Mouse (Mus musculus) spleen, adult 2 months (tissue): ENCODE measurements around the gene Tnmd. TPM values are rescaled to one million over a fixed set of nuclear protein-coding genes. Genes with fewer than 3 reads are reported as not detected.

ENCODE experiments used
- DNase-seq, 2 experiments: peaks; one replicate each; pipeline versions ENCODE4 v3.0.0 to v3.0.0-alpha.2; 2012 to 2021; ENCODE audit warnings: low spot score in 2 of 2, low read depth in 1 of 2
- H3K27ac ChIP-seq: fragments of 200-500 bp; 2 replicates; pipeline ENCODE4 v1.5.1; 2012; ENCODE audit warnings: low read length, inconsistent platforms; ENCODE audit not compliant: insufficient read depth
- H3K27me3 ChIP-seq: fragments of 200-500 bp; 2 replicates; pipeline ENCODE4 v1.6.1; 2012; ENCODE audit warnings: mild to moderate bottlenecking, moderate library complexity, low read length, inconsistent platforms; ENCODE audit not compliant: control insufficient read depth, insufficient read depth
- H3K36me3 ChIP-seq: fragments of 200-500 bp; 2 replicates; pipeline ENCODE4 v1.6.1; 2012; ENCODE audit warnings: mild to moderate bottlenecking, low read length, inconsistent platforms; ENCODE audit not compliant: control insufficient read depth, insufficient read depth
- H3K4me1 ChIP-seq: fragments of 200-500 bp; 2 replicates; pipeline ENCODE4 v1.6.1; 2011; ENCODE audit warnings: inconsistent platforms; ENCODE audit not compliant: control insufficient read depth, insufficient read depth, insufficient read length
- H3K4me3 ChIP-seq: fragments of 200-500 bp; 2 replicates; pipeline ENCODE4 v1.5.1; 2011; ENCODE audit warnings: mild to moderate bottlenecking, inconsistent platforms; ENCODE audit not compliant: insufficient read depth, insufficient read length; ENCODE audit errors: extremely low read depth
- CTCF ChIP-seq: fragments of 200-500 bp; IDR thresholded peaks from 2 replicates; pipeline ENCODE4 v1.5.1; 2011; ENCODE audit warnings: mild to moderate bottlenecking, inconsistent platforms; ENCODE audit not compliant: insufficient read depth, insufficient read length, insufficient replicate concordance; ENCODE audit errors: extremely low read depth
- POLR2A ChIP-seq: fragments of 200-500 bp; IDR thresholded peaks from 2 replicates; pipeline ENCODE4 v1.6.1; 2011; ENCODE audit warnings: low read depth, low read length, inconsistent platforms
- WGBS: fragments of 180-500 bp; shearing (Covaris S2); methylation state at CpG from one replicate; pipeline ENCODE4 v1.1.7; 2018; 5-methylcytosine and 5-hydroxymethylcytosine counted together
- polyA plus RNA-seq: library from polyadenylated mRNA; depleted of rRNA; stranded (reverse); fragments of >200 nt; gene quantifications from 2 replicates; pipeline ENCODE4 v1.2.3, GENCODE M21; 2012; rRNA removed

Tnmd gene
- not detected in 2 replicates for polyA plus RNA-seq

DNA sequence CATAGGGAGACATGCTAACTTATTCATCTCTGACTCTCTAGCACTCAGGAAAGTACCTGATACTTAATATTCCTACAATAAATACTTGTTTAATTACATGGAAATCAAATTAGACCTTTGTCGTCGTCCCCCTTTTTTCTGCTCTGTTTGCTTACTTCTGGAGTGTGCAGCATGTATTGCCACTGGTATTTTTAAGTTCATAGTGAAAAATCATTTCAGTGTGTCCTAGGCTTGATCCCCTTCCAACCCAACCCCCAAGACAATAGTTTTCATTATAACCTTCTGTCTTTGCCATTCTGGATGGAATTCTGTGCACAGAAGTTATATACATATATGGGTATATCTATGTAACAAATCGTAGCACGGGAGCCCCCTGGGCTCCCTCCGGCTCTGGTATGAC is at the start of gene Tnmd:
Gene Tnmd (plus strand): TSS at position 301 of the 400 bp plus-strand sequence.
- DNase-seq = no peak
- Histone ChIP-seq H3K36me3 (no peaks in the 10 kb centered on the region), H3K4me1 (no peaks in the 10 kb centered on the region), H3K27ac (no peak within 1 kb of the TSS), H3K27me3 (no peaks in the 10 kb centered on the region), H3K4me3 (no peak within 1 kb of the TSS)
- WGBS = 84% methylated on average over 5 of the region's 5 CpGs
- TF ChIP-seq POLR2A (no peak), CTCF (no peak)

DNA sequence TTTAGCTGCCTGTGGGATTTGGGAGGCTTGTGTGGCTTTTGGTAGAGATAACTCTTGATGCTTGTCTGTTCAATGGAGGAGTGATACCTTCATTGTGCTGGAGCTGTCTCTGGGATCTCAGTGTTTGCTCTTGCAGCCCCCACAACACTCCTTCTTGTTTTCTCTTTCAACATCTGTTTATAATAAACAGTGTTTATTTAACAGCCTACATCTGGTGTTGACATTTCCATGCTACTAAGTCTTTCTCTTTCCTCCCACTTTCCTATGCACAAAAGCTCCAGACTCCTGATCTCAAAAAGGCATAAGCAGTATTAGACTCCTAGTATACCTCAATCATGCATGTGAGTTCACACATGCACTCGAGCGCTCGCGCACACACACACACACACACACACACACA is 2.9 kb downstream of the Tnmd start:
- no peak for DNase-seq
- H3K4me3 ChIP-seq = no peak overlapping the region
- H3K36me3 ChIP-seq = no peaks in the 10 kb centered on the region
- no peaks in the 10 kb centered on the region for H3K27me3 ChIP-seq
- no peaks in the 10 kb centered on the region for H3K4me1 ChIP-seq
- TF ChIP-seq CTCF (no peak), POLR2A (no peak)
- 100% methylated on average over 4 of the region's 4 CpGs for WGBS
- H3K27ac ChIP-seq = no peak overlapping the region

DNA sequence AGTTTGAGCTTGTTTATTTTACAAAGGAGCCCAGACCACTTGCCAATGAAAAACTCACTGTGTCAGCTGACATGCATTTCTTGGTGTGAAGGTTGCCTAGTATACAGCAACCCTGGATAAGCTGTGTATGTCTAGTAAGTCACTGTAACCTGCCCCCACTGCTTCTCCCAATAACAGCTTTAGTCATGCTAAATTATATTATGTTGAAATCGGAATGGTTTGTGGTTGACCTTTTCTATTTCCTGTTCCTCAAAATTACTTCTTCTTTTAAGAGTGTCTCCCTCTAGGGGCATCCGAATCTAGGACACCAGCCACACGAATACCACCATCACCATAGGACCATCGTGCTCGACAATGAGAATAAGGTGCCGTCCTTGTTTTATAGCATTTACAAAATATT is 19.0 kb downstream of the Tnmd start:
- no peak overlapping the region for H3K27ac ChIP-seq
- H3K27me3 ChIP-seq = no peaks in the 10 kb centered on the region; the same call in 1 of the 2 replicates
- WGBS = 38% methylated on average over 6 of the region's 6 CpGs
- H3K4me1 ChIP-seq = no peaks in the 10 kb centered on the region
- H3K4me3 ChIP-seq = no peak overlapping the region
- no peaks in the 10 kb centered on the region for H3K36me3 ChIP-seq
- no peak for DNase-seq
- no peak for TF ChIP-seq CTCF
- no peak for TF ChIP-seq POLR2A

DNA sequence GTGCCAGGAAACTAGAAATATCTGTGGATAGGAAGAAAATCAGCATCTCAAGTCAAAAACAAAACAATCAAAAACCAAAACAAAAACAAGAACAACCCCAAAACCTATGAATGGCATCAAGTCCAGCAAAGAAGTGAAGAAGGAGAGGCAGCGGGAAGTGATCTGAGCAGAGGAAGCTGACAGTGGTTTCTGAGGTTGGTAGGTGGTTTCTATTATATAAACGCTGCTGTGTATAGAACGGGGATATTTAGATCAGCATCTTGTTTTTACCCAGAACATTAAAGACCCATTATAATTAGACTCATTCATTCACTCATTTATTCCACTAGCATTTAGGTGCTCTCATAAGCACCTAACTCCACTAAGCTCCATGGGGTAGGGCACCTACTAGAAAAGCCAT is 36.5 kb downstream of the Tnmd start:
- Histone ChIP-seq H3K36me3 (no peaks in the 10 kb centered on the region), H3K4me1 (no peaks in the 10 kb centered on the region), H3K27me3 (no peaks in the 10 kb centered on the region), H3K4me3 (no peak overlapping the region), H3K27ac (no peak overlapping the region)
- no peak for TF ChIP-seq CTCF
- TF ChIP-seq POLR2A = no peak
- 29% methylated on average over 3 of the region's 3 CpGs for WGBS
- no peak for DNase-seq

DNA sequence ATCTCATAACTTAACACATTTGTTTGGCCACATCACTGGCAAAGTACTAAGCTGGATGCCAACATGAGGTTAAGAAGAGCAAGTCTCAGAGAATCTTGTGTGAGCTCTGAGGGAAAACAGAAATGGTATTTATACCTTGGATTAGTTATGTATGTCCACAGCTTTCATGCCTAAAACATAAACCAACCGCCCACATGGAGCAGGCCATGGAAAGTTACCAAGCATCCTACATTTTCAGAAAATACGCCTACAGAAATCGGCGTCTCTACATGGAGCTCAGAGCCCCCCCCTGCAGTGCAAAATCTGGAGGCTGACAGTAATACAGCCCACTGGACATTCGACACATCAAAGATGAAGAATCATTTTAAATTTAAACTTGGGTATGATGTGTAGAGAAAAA is 37.3 kb downstream of the Tnmd start:
- TF ChIP-seq POLR2A = no peak
- no peak for TF ChIP-seq CTCF
- no peak overlapping the region for H3K27ac ChIP-seq
- DNase-seq = no peak
- H3K4me3 ChIP-seq = no peak overlapping the region
- H3K36me3 ChIP-seq = no peaks in the 10 kb centered on the region
- 94% methylated on average over 5 of the region's 5 CpGs for WGBS
- no peaks in the 10 kb centered on the region for H3K27me3 ChIP-seq
- no peaks in the 10 kb centered on the region for H3K4me1 ChIP-seq

DNA sequence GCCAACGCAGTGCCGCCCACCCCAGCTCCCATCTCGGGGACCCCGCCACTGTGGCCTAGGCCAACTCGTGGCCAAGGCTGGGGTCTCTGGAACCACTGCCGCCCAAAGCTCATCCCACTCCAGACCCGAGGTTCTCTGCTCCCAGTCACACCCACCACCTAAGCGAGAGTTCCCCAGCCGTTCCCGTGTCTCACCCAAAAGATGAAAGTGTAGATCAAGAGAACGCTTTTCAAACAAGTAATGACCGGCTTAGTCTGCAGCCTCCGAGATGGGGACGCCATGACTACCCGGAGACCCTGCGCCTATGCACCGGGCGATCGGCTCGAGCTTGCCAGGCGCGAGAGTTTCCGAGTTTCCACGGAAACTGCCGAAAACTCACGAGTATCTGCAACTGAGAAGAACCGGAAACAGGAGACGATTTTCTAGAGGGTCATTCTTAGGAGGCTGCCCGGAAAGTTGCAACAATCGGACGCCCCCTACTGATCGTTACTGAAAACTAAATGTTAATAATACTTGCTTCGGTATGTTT is 47.3 kb downstream of the Tnmd start, which contains the start of gene Tspan6:
Gene Tspan6 (minus strand): TSS at position 416 of the 529 bp plus-strand sequence.
- no peaks in the 10 kb centered on the region for H3K27me3 ChIP-seq
- no peak within 1 kb of the TSS for H3K27ac ChIP-seq
- peak within 1 kb of the TSS; percentile 59 for H3K4me3 ChIP-seq
- H3K36me3 ChIP-seq = no peaks in the 10 kb centered on the region
- no peak for TF ChIP-seq CTCF
- no peak for TF ChIP-seq POLR2A
- H3K4me1 ChIP-seq = peaks cover 2% of the 10 kb centered on the region; the same call in 1 of the 2 replicates
- peak; percentile 45 to 60 for DNase-seq
- 26% methylated on average over 33 of the region's 33 CpGs for WGBS

DNA sequence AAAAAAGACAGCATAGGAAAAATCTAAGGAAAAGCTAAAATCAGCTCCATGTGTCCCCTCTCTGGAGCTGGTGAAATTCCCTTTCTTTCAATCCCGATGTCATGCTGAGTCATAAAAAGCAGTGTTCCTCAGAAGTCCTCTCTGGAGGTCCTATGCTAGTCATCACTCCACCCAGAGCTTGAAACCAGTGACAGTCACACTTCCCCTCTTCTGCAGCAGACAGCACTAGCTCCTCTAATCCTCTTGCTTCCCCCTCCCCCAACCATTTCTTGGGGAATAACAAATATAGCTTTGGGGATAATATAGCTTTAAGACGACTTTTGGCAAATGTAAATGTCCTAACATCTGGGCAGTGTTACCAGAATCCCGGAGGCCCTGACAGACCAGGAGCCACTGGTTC is 57.5 kb downstream of the Tnmd start, which contains the start of gene Srpx2:
Gene Srpx2 (plus strand): TSS at position 166 of the 400 bp plus-strand sequence.
- 59% methylated on average over 3 of the region's 3 CpGs for WGBS
- Histone ChIP-seq H3K27me3 (no peaks in the 10 kb centered on the region), H3K36me3 (no peaks in the 10 kb centered on the region), H3K4me1 (no peaks in the 10 kb centered on the region), H3K4me3 (no peak within 1 kb of the TSS), H3K27ac (no peak within 1 kb of the TSS)
- DNase-seq = no peak
- no peak for TF ChIP-seq CTCF
- TF ChIP-seq POLR2A = no peak
